Mouse (Mus musculus) heart, adult 8-10 months (tissue): ENCODE measurements around the gene Crybb3. TPM values are rescaled to one million over a fixed set of nuclear protein-coding genes. Genes with fewer than 3 reads are reported as not detected.

Source experiments
- DNase-seq: peaks from one replicate; pipeline ENCODE4 v3.0.0; 2022; ENCODE audit warnings: low spot score
- total RNA-seq, 4 experiments: library from RNA; stranded (reverse); gene quantifications; 2 replicates each; pipeline ENCODE4 v1.2.4; 2022

Crybb3 gene
- total RNA-seq, 4 experiments from 2014 or later: 0.92 to 1.3 (median 0.93) TPM

- DNase-seq: no peak
Measured at GRCm38 (mm10) chr5:113049876-113050275, 31.5 kb downstream of the Crybb3 start.

GRCm38 (mm10) chr5:113045511-113046273 lies 35.7 kb downstream of the Crybb3 start:
- no peak for DNase-seq

- peak; percentile 40 for DNase-seq
Measured at GRCm38 (mm10) chr5:113043531-113043930, 37.9 kb downstream of the Crybb3 start.

- no peak for DNase-seq
Measured at GRCm38 (mm10) chr5:113041567-113042071, 39.8 kb downstream of the Crybb3 start.

GRCm38 (mm10) chr5:113040776-113041175 lies 40.6 kb downstream of the Crybb3 start:
- no peak for DNase-seq

- DNase-seq: no peak
Measured at GRCm38 (mm10) chr5:113038601-113039000, 42.8 kb downstream of the Crybb3 start.

GRCm38 (mm10) chr5:113035094-113036047 lies 46.0 kb downstream of the Crybb3 start:
- no peak for DNase-seq

- DNase-seq: no peak
Measured at GRCm38 (mm10) chr5:113031201-113031754, 50.1 kb downstream of the Crybb3 start.

- DNase-seq: no peak
Measured at GRCm38 (mm10) chr5:113030082-113030481, 51.3 kb downstream of the Crybb3 start.

GRCm38 (mm10) chr5:113026706-113027105 lies 54.7 kb downstream of the Crybb3 start:
- no peak for DNase-seq

Other genes with a start within 250 kb of the Crybb3 start
- gene Myo18b, start 185.2 kb downstream of the Crybb3 start, total RNA-seq: 100 to 1,000 TPM; 211 to 246 (median 225) TPM
- gene Grk3, start 65.8 kb downstream of the Crybb3 start, total RNA-seq: 1 to 10 TPM; 3.5 to 5.2 (median 4.6) TPM
- gene Crybb2, start 11.5 kb downstream of the Crybb3 start, total RNA-seq: not detected
- gene 2900026A02Rik, start 139.7 kb upstream of the Crybb3 start, total RNA-seq: 10 to 100 TPM; 15.4 to 21.6 (median 20.3) TPM
- gene Tmem211, start 145.3 kb upstream of the Crybb3 start, total RNA-seq: not detected
- gene Sgsm1, start 229.2 kb upstream of the Crybb3 start, total RNA-seq: under 1 TPM; 0.37 to 0.84 (median 0.58) TPM